Mouse (Mus musculus) liver, embryonic 12.5 days (tissue): ENCODE results near the gene Mgat5. TPM values are rescaled to one million over a fixed set of nuclear protein-coding genes. Genes with fewer than 3 reads are reported as not detected.

ENCODE experiments used
- ATAC-seq: fragments of 200-750 bp; cut with Nextera tagmentation; 2 replicates; pipeline ENCODE4 v1.8.0; 2017; ENCODE audit warnings: moderate number of reproducible peaks, mild to moderate bottlenecking, moderate library complexity
- H3K27ac ChIP-seq: fragments of 300-500 bp; sonication (generic); 2 replicates; pipeline ENCODE4 v1.5.1; 2016; ENCODE audit warnings: mild to moderate bottlenecking
- H3K27me3 ChIP-seq: fragments of 300-500 bp; sonication (generic); replicated peaks from 2 replicates; pipeline ENCODE4 v1.6.1; 2016; ENCODE audit warnings: mild to moderate bottlenecking, moderate library complexity
- H3K36me3 ChIP-seq: fragments of 300-500 bp; sonication (generic); 2 replicates; pipeline ENCODE4 v1.6.1; 2016; ENCODE audit warnings: mild to moderate bottlenecking, moderate library complexity
- H3K4me1 ChIP-seq: fragments of 300-500 bp; sonication (generic); 2 replicates; pipeline ENCODE4 v1.6.1; 2016
- H3K4me2 ChIP-seq: fragments of 300-500 bp; sonication (generic); 2 replicates; pipeline ENCODE4 v1.6.1; 2016; ENCODE audit warnings: mild to moderate bottlenecking, moderate library complexity
- H3K4me3 ChIP-seq: fragments of 300-500 bp; sonication (generic); 2 replicates; pipeline ENCODE4 v1.5.1; 2016; ENCODE audit warnings: mild to moderate bottlenecking, moderate library complexity
- H3K9ac ChIP-seq: fragments of 300-500 bp; sonication (generic); 2 replicates; pipeline ENCODE4 v1.6.1; 2016; ENCODE audit warnings: mild to moderate bottlenecking, moderate library complexity
- H3K9me3 ChIP-seq: fragments of 300-500 bp; sonication (generic); replicated peaks from 2 replicates; pipeline ENCODE4 v1.6.1; 2016; ENCODE audit warnings: mild to moderate bottlenecking, moderate library complexity
- WGBS: fragments of 180-500 bp; shearing (Covaris S2); methylation state at CpG from one replicate; pipeline ENCODE4 v1.1.7; 2016; ENCODE audit not compliant: insufficient replicate concordance; 5-methylcytosine and 5-hydroxymethylcytosine counted together
- polyA plus RNA-seq: library from polyadenylated mRNA; unstranded; fragments of >200 nt; fragmentation: Nextera tagmentation; extraction: Ambion mirVana; gene quantifications from 2 replicates; pipeline ENCODE4 v1.2.1, GENCODE M21; 2016

The Mgat5 gene
- polyA plus RNA-seq, 1 experiment from 2014 or later = 1.3 TPM

DNA sequence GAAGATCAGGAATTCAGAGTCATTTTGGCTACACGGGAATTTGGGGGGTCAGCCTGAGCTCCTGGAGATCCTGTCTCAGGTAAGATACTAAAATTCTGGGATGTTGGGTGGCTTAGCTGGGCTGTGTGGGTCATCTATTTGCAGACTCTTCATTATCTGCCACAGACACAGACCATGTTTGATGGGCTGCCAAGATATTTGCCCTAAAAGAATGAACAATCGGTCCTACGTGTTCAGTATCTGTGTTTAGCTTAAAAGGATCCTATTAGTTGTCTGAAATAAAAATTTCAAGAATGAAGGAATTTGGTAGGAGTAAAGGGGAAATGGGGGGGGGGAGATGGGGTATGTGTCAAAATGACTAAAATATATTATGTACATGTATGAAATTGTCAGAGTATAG, 105.9 kb downstream of the Mgat5 start:
- 46% methylated on average over 3 of the region's 3 CpGs for WGBS
- no peak overlapping the region for H3K4me3 ChIP-seq
- H3K4me1 ChIP-seq = peaks cover 26% of the 10 kb centered on the region
- no peak for ATAC-seq
- H3K36me3 ChIP-seq = no peaks in the 10 kb centered on the region
- H3K27ac ChIP-seq = no peak overlapping the region
- H3K9ac ChIP-seq = no peak overlapping the region
- H3K27me3 ChIP-seq = no peaks in the 10 kb centered on the region
- no peak overlapping the region for H3K4me2 ChIP-seq
- no peaks in the 10 kb centered on the region for H3K9me3 ChIP-seq

DNA sequence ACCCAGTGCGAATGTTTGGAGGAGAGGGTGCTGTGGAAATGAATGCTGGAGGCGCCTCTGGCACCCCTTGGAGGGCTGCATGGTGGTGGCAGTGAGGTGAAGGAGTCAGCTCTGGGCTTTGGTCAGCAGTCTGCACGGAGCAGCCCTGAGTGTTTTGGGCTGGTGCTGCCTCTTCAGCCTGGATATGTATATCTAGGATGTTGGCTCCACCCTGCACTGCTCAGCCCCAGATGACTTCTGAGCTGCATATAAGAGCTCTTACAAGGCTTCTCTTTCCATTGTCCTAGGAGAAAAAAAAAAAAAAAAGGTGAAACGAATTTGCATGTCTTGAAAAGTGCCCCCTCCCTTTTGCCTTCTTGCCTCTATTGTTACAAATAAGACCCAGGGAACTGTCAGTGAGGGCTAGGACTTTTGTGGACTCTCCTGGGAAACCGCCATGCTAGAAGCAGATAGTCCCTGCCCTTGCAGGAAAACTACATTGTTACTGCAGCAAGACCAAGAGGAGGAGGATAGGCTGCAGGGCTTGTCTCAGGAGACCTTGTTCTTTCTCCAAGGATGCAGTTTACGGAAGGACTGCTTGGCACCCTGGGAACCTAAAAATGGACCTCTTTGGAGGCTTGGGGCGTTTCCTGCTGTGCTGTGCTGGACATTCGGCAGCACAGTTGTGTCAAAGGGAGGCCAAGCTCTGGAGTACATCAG, 109.0 kb downstream of the Mgat5 start:
- no peaks in the 10 kb centered on the region for H3K27me3 ChIP-seq
- no peak overlapping the region for H3K4me3 ChIP-seq
- no peak for ATAC-seq
- no peak overlapping the region for H3K27ac ChIP-seq
- H3K9me3 ChIP-seq = no peaks in the 10 kb centered on the region
- WGBS = 54% methylated on average over 8 of the region's 8 CpGs
- H3K9ac ChIP-seq = no peak overlapping the region
- H3K36me3 ChIP-seq = no peaks in the 10 kb centered on the region
- H3K4me1 ChIP-seq = peaks cover 19% of the 10 kb centered on the region
- H3K4me2 ChIP-seq = no peak overlapping the region

DNA sequence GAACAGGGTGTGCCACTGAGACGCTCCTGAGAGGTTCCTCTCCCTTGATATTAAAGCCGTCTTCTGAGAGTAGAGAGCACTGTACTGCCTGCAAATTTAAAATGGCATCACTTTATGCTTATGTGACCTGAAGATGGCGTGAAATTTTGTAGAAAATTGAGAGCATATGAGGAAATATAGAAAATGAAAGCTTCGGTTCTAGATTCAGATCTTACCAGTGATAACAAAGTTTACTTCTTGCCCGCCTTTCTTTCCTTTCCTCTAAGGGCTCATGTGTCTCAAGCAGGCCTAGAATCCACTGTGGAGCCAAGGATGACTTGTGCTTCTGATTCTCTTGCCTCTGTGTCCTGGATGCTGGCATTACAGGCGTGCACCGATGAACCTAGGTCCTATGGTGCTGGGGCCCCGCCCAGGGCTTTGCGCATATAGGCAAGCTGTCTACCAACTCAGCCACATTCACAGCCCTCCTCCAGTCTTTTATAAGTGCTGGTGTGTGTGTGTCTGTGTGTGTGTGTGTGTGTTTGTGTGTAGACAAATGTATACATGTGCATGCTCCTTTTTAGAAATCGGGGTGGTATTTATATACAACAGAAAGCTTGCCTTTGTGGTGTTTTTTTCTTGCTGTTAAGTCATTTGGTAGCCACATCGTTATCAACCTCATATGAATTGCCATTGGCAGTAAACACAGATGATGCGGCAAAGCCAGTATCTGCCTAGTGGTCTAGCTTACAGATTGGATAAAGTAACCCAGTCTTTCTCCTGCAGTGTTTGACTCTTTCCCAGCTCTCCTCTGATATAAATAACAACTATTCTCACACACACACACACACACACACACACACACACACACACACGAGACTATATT, 111.2 kb downstream of the Mgat5 start:
- no peaks in the 10 kb centered on the region for H3K27me3 ChIP-seq
- peaks cover 7% of the 10 kb centered on the region; the same call in 1 of the 2 replicates for H3K4me1 ChIP-seq
- no peak overlapping the region for H3K9ac ChIP-seq
- no peak overlapping the region for H3K4me2 ChIP-seq
- no peak overlapping the region for H3K4me3 ChIP-seq
- H3K36me3 ChIP-seq = no peaks in the 10 kb centered on the region
- H3K27ac ChIP-seq = no peak overlapping the region
- ATAC-seq = no peak
- 78% methylated on average over 13 of the region's 13 CpGs for WGBS
- H3K9me3 ChIP-seq = no peaks in the 10 kb centered on the region

DNA sequence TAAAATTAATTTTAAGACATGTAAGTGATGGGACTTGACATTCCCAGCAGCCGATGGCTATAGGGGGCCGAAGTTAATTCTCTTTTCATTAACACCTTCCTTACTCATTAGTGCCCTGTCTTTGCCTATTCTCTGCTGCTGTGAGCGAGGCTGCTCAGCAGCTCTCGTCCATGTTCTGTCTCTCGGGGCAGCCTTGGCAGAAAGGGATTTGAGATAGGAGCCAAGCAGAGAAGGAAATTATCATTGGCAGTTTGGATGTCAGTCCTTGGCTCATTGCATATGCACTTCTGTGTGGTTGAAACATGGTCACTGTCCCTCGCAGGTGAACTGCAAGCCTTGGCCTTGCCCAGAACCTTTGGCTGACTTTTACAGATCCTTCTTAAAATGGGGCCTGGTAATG, 111.8 kb downstream of the Mgat5 start:
- H3K9me3 ChIP-seq = no peaks in the 10 kb centered on the region
- H3K4me1 ChIP-seq = peaks cover 14% of the 10 kb centered on the region
- H3K36me3 ChIP-seq = no peaks in the 10 kb centered on the region
- ATAC-seq = no peak
- no peak overlapping the region for H3K4me3 ChIP-seq
- no peak overlapping the region for H3K9ac ChIP-seq
- 81% methylated on average over 6 of the region's 6 CpGs for WGBS
- H3K27ac ChIP-seq = no peak overlapping the region
- no peak overlapping the region for H3K4me2 ChIP-seq
- H3K27me3 ChIP-seq = no peaks in the 10 kb centered on the region

DNA sequence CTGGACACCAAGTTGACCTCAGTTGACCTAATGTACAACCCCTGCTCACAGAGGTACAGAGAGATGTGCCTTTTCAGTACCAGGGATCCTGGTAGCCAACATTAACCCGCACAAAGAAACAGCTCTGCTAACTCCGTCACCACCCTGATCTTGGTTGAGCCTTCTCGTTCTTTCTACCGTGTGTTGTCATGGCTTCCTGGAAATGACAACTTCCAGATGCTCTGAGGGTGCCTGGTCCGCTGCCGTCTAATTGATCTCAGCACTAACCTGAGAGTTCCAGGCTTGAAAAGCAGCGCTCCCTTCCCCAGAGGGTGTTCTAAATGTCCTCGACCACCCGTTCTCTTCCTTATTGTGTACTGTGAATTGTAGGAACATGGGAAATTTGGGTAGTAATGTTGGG, 112.7 kb downstream of the Mgat5 start:
- WGBS = 74% methylated on average over 9 of the region's 9 CpGs

DNA sequence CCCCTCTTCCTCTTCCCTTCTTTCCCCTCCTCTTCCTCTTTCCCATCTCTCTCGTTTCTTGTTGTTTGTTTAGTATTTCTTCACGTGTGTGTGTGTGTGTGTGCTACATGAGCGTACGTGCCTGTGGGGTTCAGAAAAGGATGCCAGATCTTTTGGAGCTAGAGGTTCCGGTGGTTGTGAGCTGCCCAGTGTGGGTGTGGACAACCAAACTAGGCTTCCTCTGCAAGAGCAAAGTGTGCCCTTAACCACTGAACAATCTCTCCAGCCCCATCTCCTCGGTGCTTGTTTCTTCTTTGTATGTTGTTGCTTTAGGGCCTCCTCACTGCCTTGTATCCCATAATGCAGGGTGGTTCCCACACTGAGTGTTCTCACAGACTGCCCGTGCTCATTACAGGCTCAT, 113.7 kb downstream of the Mgat5 start:
- WGBS = 51% methylated on average over 7 of the region's 7 CpGs
- H3K27ac ChIP-seq = no peak overlapping the region
- no peak overlapping the region for H3K4me3 ChIP-seq
- no peak overlapping the region for H3K4me2 ChIP-seq
- no peaks in the 10 kb centered on the region for H3K9me3 ChIP-seq
- peaks cover 19% of the 10 kb centered on the region for H3K4me1 ChIP-seq
- H3K36me3 ChIP-seq = no peaks in the 10 kb centered on the region
- no peaks in the 10 kb centered on the region for H3K27me3 ChIP-seq
- no peak overlapping the region for H3K9ac ChIP-seq
- no peak for ATAC-seq

More for the DNA sequence above, 112.7 kb downstream of the Mgat5 start:
- Histone ChIP-seq H3K4me3 (no peak overlapping the region), H3K9ac (no peak overlapping the region), H3K4me2 (no peak overlapping the region), H3K9me3 (no peaks in the 10 kb centered on the region), H3K27me3 (no peaks in the 10 kb centered on the region), H3K27ac (no peak overlapping the region), H3K4me1 (peaks cover 19% of the 10 kb centered on the region), H3K36me3 (no peaks in the 10 kb centered on the region)
- no peak for ATAC-seq

DNA sequence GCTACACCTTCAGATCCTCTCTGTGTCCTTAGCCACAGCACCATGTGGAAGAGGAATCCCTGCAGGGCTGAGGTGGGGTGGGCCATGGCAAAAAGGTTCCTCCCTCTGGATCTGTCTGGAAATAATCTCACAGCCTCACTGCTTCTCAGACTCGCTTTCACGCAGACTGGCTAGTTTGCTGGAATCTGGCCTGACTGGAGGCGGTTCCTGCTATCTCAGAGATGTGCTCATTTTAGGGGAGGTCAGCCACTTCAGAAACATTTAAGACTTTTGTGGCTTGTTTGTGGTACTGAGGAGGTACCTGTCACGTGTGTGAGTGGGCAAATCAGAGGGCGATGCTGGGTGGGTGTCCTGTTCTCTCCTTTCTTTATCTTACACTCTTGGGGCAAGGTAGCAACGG, 115.0 kb downstream of the Mgat5 start:
- Histone ChIP-seq H3K27ac (no peak overlapping the region), H3K9ac (no peak overlapping the region), H3K9me3 (no peaks in the 10 kb centered on the region), H3K4me1 (peaks cover 19% of the 10 kb centered on the region), H3K36me3 (no peaks in the 10 kb centered on the region), H3K4me2 (no peak overlapping the region), H3K4me3 (no peak overlapping the region), H3K27me3 (no peaks in the 10 kb centered on the region)
- 70% methylated on average over 6 of the region's 6 CpGs for WGBS
- no peak for ATAC-seq

DNA sequence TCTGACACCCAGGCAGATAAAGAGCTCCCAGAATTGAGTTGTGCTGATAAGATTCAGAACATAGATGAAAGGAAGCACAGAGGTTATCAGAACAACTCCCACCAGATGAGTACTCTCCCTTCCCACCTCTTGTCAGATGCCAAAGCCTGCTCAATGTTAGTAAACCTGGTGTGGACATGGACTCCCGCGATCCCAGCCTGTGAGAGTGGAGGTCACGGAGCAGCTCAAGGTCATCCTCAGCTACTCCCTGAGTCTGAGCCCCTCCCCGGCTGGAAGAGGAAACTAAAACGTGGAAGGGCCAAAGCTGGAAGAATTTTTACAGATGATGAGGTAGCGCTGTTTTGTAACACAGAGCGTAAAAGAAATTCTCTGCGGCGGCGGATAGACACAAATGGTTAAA, 116.1 kb downstream of the Mgat5 start:
- Histone ChIP-seq H3K36me3 (no peaks in the 10 kb centered on the region), H3K4me1 (peaks cover 19% of the 10 kb centered on the region), H3K4me2 (no peak overlapping the region), H3K4me3 (no peak overlapping the region), H3K27me3 (no peaks in the 10 kb centered on the region), H3K27ac (no peak overlapping the region), H3K9me3 (no peaks in the 10 kb centered on the region), H3K9ac (no peak overlapping the region)
- 74% methylated on average over 10 of the region's 10 CpGs for WGBS
- ATAC-seq = no peak

DNA sequence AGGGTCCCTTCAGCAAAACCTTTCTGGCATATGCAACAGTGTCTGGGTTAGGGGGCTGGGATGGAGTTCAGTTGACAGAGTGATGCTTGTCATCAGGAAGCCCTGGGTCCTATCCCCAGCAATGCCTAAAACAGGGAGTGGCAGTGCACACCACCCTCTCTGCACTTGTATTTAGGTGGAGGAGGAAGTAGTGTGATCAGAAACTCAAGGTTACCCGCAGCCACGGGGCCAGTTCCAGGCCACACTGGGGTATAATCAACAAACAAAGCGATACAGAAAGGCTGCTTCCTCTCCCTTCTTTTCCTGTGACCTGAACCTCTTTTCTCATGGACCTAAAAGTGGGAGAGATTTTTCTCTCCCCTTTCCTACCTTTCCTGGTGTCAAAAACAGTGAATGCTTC, 116.8 kb downstream of the Mgat5 start:
- Histone ChIP-seq H3K27ac (no peak overlapping the region), H3K36me3 (no peaks in the 10 kb centered on the region), H3K4me2 (no peak overlapping the region), H3K9ac (no peak overlapping the region), H3K4me1 (peaks cover 19% of the 10 kb centered on the region), H3K9me3 (no peaks in the 10 kb centered on the region), H3K4me3 (no peak overlapping the region), H3K27me3 (no peaks in the 10 kb centered on the region)
- 31% methylated on average over 3 of the region's 3 CpGs for whole genome bisulfite sequencing
- no peak for ATAC-seq

DNA sequence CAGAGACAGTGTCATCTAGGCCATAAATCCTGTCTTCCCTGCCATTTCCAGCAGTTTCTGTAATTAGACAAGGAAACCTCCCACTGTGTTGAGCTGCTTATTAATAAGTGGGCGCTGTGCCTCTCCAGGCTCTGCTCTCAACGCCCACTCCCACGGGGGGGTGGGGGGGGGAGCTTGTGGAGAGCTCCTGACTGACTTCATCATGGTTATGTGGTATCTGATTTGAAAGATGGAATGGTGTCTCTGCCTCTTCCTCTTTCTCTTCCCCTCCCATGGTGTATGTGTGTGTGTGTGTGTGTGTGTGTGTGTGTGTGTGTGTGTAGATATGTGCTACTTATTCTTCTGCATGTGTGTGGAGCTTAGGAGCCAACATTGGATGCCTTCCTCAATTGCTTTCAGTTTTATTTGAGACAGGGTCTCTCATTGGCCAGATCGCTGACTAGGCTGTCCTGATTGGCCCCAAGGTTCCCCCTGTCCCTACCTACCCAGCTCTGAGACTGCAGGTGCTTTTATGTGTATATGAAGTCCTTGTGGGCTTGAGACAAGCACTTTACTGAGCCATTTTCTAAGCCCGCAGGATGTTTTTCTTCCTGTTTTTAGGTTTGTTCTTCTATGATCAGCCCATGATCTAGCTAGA, 117.5 kb downstream of the Mgat5 start:
- Histone ChIP-seq H3K27ac (no peak overlapping the region), H3K4me2 (no peak overlapping the region), H3K9ac (no peak overlapping the region), H3K9me3 (no peaks in the 10 kb centered on the region), H3K4me1 (peaks cover 19% of the 10 kb centered on the region), H3K4me3 (no peak overlapping the region), H3K36me3 (no peaks in the 10 kb centered on the region), H3K27me3 (no peaks in the 10 kb centered on the region)
- no peak for ATAC-seq
- 55% methylated on average over 5 of the region's 5 CpGs for WGBS

DNA sequence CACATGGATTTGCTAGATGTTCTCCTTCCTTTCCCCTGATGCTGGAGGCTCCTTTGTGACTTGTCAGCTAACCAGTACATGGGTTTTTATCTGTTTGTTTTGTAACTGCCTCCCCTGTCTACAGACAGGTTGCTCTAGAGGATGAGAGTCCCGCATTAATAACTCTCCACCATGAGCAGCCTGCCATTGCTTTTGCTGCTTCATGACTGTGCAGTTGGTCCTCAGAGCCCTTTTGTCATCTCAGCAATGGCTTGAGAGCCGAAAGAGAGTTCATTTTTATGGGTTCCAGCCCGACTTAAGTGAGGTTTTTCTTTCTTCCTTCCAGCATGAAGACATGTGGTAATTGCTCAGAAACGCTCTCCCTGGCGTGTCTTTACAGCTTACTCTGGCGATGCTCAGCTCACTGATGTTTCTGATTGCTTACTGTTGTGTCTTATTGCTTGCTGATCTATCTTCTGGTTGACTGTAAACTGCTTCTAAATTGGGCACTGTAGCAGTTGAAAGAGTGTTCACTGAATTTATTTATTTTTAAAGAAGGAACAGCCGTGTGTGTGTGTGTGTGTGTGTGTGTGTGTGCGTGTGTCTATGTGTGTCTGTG, 120.9 kb downstream of the Mgat5 start:
- H3K27ac ChIP-seq = no peak overlapping the region
- H3K4me2 ChIP-seq = no peak overlapping the region
- H3K9me3 ChIP-seq = no peaks in the 10 kb centered on the region
- H3K4me1 ChIP-seq = peaks cover 15% of the 10 kb centered on the region
- no peaks in the 10 kb centered on the region for H3K36me3 ChIP-seq
- ATAC-seq = no peak
- no peaks in the 10 kb centered on the region for H3K27me3 ChIP-seq
- no peak overlapping the region for H3K9ac ChIP-seq
- H3K4me3 ChIP-seq = no peak overlapping the region
- 75% methylated on average over 8 of the region's 8 CpGs for WGBS

DNA sequence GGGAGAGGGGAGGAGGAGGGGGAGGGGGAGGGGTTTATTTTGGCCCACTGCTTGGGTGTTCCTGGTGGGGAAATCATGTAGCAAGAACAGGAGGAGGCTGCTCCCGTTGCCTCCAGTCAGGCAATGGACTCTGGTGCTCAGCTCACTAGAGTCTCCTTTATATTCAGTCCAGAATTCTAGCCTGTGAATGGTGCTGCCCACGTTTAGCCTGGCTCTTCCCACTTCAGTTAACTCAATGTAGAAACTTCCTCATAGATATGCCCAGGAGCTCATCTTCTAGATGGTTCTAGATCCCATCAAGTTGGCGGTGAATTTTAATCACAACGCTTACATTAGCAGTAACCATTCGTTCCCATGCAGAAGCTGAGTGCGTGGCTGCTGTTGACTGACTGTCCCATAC, 123.0 kb downstream of the Mgat5 start:
- H3K9me3 ChIP-seq = no peaks in the 10 kb centered on the region
- H3K4me3 ChIP-seq = no peak overlapping the region
- no peaks in the 10 kb centered on the region for H3K27me3 ChIP-seq
- no peak for ATAC-seq
- H3K27ac ChIP-seq = no peak overlapping the region
- no peak overlapping the region for H3K9ac ChIP-seq
- H3K4me2 ChIP-seq = no peak overlapping the region
- H3K4me1 ChIP-seq = no peaks in the 10 kb centered on the region
- WGBS = 66% methylated on average over 6 of the region's 6 CpGs
- H3K36me3 ChIP-seq = no peaks in the 10 kb centered on the region
